Mouse (Mus musculus) midbrain, embryonic 14.5 days (tissue): ENCODE results near the gene Celf1. TPM values are rescaled to one million over a fixed set of nuclear protein-coding genes. Genes with fewer than 3 reads are reported as not detected.

Experiments
- ATAC-seq: fragments of 200-750 bp; cut with Nextera tagmentation; 2 replicates; pipeline ENCODE4 v1.8.0; 2017; ENCODE audit warnings: moderate number of reproducible peaks, moderate library complexity; ENCODE audit not compliant: low FRiP score, low TSS enrichment
- DNase-seq: peaks from one replicate; pipeline ENCODE4 v3.0.0-alpha.2; 2015
- H3K27ac ChIP-seq: fragments of 300-500 bp; sonication (generic); replicated peaks from 2 replicates; pipeline ENCODE4 v1.5.1; 2014; ENCODE audit warnings: mild to moderate bottlenecking, low read depth, low read length, moderate library complexity
- H3K27me3 ChIP-seq: fragments of 300-500 bp; sonication (generic); 2 replicates; pipeline ENCODE4 v1.6.1; 2014; ENCODE audit warnings: low read length, control low read depth, mixed read lengths; ENCODE audit not compliant: control insufficient read depth, insufficient read depth
- H3K36me3 ChIP-seq: fragments of 300-500 bp; sonication (generic); 2 replicates; pipeline ENCODE4 v1.6.1; 2014; ENCODE audit warnings: low read length, control low read depth; ENCODE audit not compliant: control insufficient read depth, insufficient read depth
- H3K4me1 ChIP-seq: fragments of 300-500 bp; sonication (generic); 2 replicates; pipeline ENCODE4 v1.6.1; 2014; ENCODE audit warnings: mild to moderate bottlenecking, antibody characterized with exemption, low read length, control low read depth; ENCODE audit not compliant: control insufficient read depth, insufficient read depth
- H3K4me2 ChIP-seq: fragments of 300-500 bp; sonication (generic); 2 replicates; pipeline ENCODE4 v1.6.1; 2014; ENCODE audit warnings: mild to moderate bottlenecking, low read length, moderate library complexity
- H3K4me3 ChIP-seq: fragments of 300-500 bp; sonication (generic); replicated peaks from 2 replicates; pipeline ENCODE4 v1.5.1; 2014; ENCODE audit warnings: low read depth, low read length
- H3K9ac ChIP-seq: fragments of 300-500 bp; sonication (generic); replicated peaks from 2 replicates; pipeline ENCODE4 v1.6.1; 2014; ENCODE audit warnings: mild to moderate bottlenecking, low read length, moderate library complexity
- H3K9me3 ChIP-seq: fragments of 300-500 bp; sonication (generic); 2 replicates; pipeline ENCODE4 v1.6.1; 2016; ENCODE audit warnings: low read length, control low read depth, mixed read lengths; ENCODE audit not compliant: control insufficient read depth
- WGBS: fragments of 180-500 bp; shearing (Covaris S2); extraction: QIAGEN DNeasy Blood & Tissue Kit; methylation state at CpG from one replicate; pipeline ENCODE4 v1.1.7; 2014; 5-methylcytosine and 5-hydroxymethylcytosine counted together
- polyA plus RNA-seq: library from polyadenylated mRNA; unstranded; fragments of >200 nt; fragmentation: Nextera tagmentation; extraction: Ambion mirVana; gene quantifications from 2 replicates; pipeline ENCODE4 v1.2.1, GENCODE M21; 2014

Celf1 gene
- polyA plus RNA-seq, 1 experiment from 2014 or later: 95.3 TPM

GRCm38 (mm10) chr2:90911668-90912067 is 28.5 kb upstream of the Celf1 start:
- 90% methylated on average over 1 of the region's 1 CpGs for WGBS
- Histone ChIP-seq H3K4me2 (no peak overlapping the region), H3K4me3 (no peak overlapping the region), H3K9me3 (no peaks in the 10 kb centered on the region), H3K36me3 (peaks cover 67% of the 10 kb centered on the region), H3K27ac (no peak overlapping the region), H3K27me3 (no peaks in the 10 kb centered on the region), H3K4me1 (peaks cover 21% of the 10 kb centered on the region), H3K9ac (no peak overlapping the region)
- DNase-seq (no peak), ATAC-seq (no peak)

- H3K36me3 ChIP-seq: peaks cover 52% of the 10 kb centered on the region
- no peak for ATAC-seq
- H3K9me3 ChIP-seq: no peaks in the 10 kb centered on the region
Observed at GRCm38 (mm10) chr2:90913671-90914070, 26.5 kb upstream of the Celf1 start.

DNA sequence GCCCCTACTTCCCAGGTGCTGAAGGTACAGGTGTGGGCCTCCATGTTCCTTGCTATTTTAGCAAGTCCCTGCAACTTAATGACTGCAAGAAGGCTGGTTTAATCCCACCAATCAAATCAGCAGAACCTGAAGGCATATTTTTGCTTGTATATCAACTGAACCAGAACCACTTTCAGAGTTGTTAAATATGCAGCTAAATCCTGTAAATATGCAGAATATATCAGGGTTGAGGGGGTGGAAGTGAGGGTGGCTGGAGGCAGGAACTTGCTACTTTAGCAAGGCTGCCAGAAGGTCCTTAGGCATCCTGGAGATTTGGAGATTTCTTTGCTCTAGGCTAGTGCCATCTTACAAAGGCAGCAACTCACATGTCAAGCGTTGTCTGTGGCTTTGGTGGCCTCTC is 24.7 kb upstream of the Celf1 start:
- H3K9ac ChIP-seq: 0 out of 2 replicates have a peak overlapping the region, but pooled peaks have one; percentile 23

More at GRCm38 (mm10) chr2:90913671-90914070, 26.5 kb upstream of the Celf1 start:
- H3K4me3 ChIP-seq: no peak overlapping the region
- 92% methylated on average over 2 of the region's 2 CpGs for WGBS
- H3K4me1 ChIP-seq: peaks cover 25% of the 10 kb centered on the region
- no peak overlapping the region for H3K4me2 ChIP-seq
- no peak overlapping the region for H3K9ac ChIP-seq
- no peak overlapping the region for H3K27ac ChIP-seq
- no peaks in the 10 kb centered on the region for H3K27me3 ChIP-seq
- DNase-seq: peak; percentile 59

GRCm38 (mm10) chr2:90916560-90917232 is 23.5 kb upstream of the Celf1 start:
- peak overlapping the region; percentile 60 for H3K4me3 ChIP-seq
- no peaks in the 10 kb centered on the region for H3K9me3 ChIP-seq
- peak overlapping the region; percentile 88 for H3K4me2 ChIP-seq
- WGBS: 27% methylated on average over 7 of the region's 7 CpGs
- DNase-seq (no peak), ATAC-seq (peak; percentile 31)
- H3K4me1 ChIP-seq: peaks cover 25% of the 10 kb centered on the region
- H3K9ac ChIP-seq: peak overlapping the region; percentile 95
- no peaks in the 10 kb centered on the region for H3K27me3 ChIP-seq
- peak overlapping the region; percentile 91 for H3K27ac ChIP-seq
- H3K36me3 ChIP-seq: peaks cover 22% of the 10 kb centered on the region

More for the DNA sequence above, 24.7 kb upstream of the Celf1 start:
- Histone ChIP-seq H3K4me3 (no peak overlapping the region), H3K27ac (no peak overlapping the region), H3K9me3 (no peaks in the 10 kb centered on the region), H3K4me2 (peak overlapping the region; percentile 88), H3K4me1 (peaks cover 25% of the 10 kb centered on the region), H3K36me3 (peaks cover 34% of the 10 kb centered on the region), H3K27me3 (no peaks in the 10 kb centered on the region)
- WGBS: 69% methylated on average over 1 of the region's 1 CpGs
- DNase-seq: no peak
- no peak for ATAC-seq

DNA sequence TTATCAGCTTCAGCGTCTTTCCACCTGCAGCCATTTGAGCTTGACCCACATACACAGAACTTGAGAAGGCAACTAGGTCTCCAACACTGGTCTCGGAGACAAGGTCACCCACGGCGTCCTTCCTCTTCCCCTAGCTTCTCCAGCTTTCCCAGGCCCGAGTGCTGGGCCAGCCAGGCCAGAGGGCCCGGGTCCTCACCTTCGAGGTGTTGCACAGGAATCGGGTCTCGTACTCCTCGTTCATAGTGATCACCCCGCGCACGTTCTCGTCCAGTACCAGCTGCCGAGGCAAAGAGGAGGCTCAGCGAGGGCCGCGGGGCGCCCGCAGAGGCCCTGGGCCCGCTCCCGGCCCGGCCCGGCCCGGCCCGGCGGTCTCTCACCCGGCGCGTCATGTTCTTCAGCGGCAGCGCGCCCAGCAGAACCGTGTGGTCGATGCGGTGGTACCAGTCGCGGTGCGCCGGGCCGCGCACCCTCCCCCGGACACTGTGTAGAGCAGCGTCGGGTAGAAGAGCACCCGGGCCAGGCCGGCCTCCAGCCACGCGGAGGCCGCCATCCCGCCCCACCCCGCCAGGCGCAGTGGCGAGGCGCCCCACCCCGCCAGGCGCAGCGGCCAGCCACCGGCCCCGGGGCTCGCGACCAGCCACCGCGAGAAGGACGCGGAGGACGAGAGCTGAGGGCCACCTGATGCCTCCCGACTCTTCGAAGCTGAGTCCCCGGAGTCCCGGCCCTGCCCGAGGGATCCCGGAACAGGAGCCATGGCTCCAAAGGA is 22.8 kb upstream of the Celf1 start:
- DNase-seq (peak; percentile 78), ATAC-seq (peak; percentile 87)
- no peaks in the 10 kb centered on the region for H3K27me3 ChIP-seq
- peak overlapping the region; percentile 91 for H3K27ac ChIP-seq
- peaks cover 16% of the 10 kb centered on the region for H3K36me3 ChIP-seq
- H3K9me3 ChIP-seq: no peaks in the 10 kb centered on the region
- peaks cover 25% of the 10 kb centered on the region for H3K4me1 ChIP-seq
- WGBS: under 1% methylated on average over 73 of the region's 73 CpGs
- peak overlapping the region; percentile 95 for H3K9ac ChIP-seq
- peak overlapping the region; percentile 88 for H3K4me2 ChIP-seq
- H3K4me3 ChIP-seq: peak overlapping the region; percentile 60

- peak overlapping the region; percentile 88 for H3K4me2 ChIP-seq
- H3K9ac ChIP-seq: peak overlapping the region; percentile 95
- H3K36me3 ChIP-seq: peaks cover 9% of the 10 kb centered on the region
- H3K27me3 ChIP-seq: no peaks in the 10 kb centered on the region
- H3K27ac ChIP-seq: peak overlapping the region; percentile 91
- H3K4me1 ChIP-seq: peaks cover 25% of the 10 kb centered on the region
- WGBS: 11% methylated on average over 16 of the region's 16 CpGs
- no peaks in the 10 kb centered on the region for H3K9me3 ChIP-seq
- peak; percentile 31 for DNase-seq
- H3K4me3 ChIP-seq: peak overlapping the region; percentile 60
- ATAC-seq: peak; percentile 67
Observed at GRCm38 (mm10) chr2:90917999-90918698, 22.0 kb upstream of the Celf1 start.

DNA sequence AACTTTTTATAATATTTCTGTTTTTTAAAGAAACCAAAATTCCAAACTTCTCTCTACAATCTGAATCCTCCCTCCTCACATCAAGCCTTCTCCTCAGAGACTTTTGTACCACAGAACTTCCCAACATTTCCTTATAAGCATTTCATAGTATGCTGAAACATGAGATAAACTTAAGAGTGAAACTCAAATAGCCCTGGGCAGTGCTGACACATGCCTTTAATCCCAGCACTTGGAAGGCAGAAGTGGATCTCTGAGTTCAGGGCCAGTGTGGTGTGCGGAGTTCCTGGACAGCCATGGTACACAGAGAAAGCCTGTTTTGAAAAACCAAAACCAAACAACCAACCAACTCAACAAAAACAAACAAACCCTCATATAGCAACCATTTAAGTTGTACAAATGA is 19.0 kb upstream of the Celf1 start:
- Histone ChIP-seq H3K4me1 (peaks cover 15% of the 10 kb centered on the region), H3K4me3 (no peak overlapping the region), H3K4me2 (no peak overlapping the region), H3K27ac (no peak overlapping the region), H3K36me3 (no peaks in the 10 kb centered on the region), H3K27me3 (no peaks in the 10 kb centered on the region), H3K9me3 (no peaks in the 10 kb centered on the region), H3K9ac (no peak overlapping the region)
- WGBS: 98% methylated on average over 1 of the region's 1 CpGs
- DNase-seq (no peak), ATAC-seq (no peak)

- Histone ChIP-seq H3K36me3 (no peaks in the 10 kb centered on the region), H3K4me1 (peaks cover 6% of the 10 kb centered on the region; the same call in 1 of the 2 replicates), H3K27ac (no peak overlapping the region), H3K9me3 (no peaks in the 10 kb centered on the region), H3K27me3 (no peaks in the 10 kb centered on the region), H3K9ac (no peak overlapping the region), H3K4me2 (no peak overlapping the region), H3K4me3 (no peak overlapping the region)
- ATAC-seq (no peak), DNase-seq (no peak)
- WGBS: 93% methylated on average over 2 of the region's 2 CpGs
Observed at GRCm38 (mm10) chr2:90922636-90923035, 17.5 kb upstream of the Celf1 start.
